Mouse (Mus musculus): ENCODE measurements around the gene Sugct. TPM values are rescaled to one million over a fixed set of nuclear protein-coding genes. Genes with fewer than 3 reads are reported as not detected.

The Sugct gene
- polyA plus RNA-seq, 1 experiment from 2014 or later = 2.1 TPM

DNA sequence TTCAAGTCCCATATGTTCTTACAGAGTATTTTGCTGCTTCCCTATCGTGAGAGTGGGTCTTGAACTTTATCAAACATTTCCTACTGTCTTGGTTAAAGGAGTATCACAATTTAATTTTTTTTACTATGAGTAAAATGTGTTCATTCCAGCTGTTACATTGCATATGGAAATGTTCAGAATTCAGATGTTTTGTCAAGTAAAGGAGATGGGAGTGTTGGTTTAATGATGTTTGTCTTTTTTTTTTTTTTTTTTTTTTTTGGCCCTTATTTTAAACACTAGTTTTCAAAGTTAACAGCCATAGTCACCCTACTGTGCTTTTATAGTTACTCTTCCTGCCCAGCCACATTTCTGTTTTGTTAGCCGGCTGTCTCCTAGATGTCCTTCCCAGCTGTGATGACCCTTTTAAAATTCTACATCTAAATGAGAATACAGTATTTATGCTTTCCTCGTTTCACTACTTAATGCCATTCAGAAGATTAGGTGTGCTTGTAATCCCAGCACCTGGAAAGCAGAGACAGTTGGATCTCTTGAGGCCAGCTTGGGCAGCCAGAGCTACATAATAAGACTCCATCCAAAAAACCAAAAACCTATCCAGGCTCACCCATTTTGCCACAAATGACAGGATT, 4.8 kb upstream of the Sugct start:
- Histone ChIP-seq H3K9ac (replicated peaks; ENCODE audit: low read length) (no peak overlapping the region), H3K9me3 (ENCODE audit: control insufficient read depth, low read length) (no peaks in the 10 kb centered on the region), H3K27me3 (ENCODE audit: control insufficient read depth, insufficient read depth, low read length) (no peaks in the 10 kb centered on the region), H3K4me3 (replicated peaks; ENCODE audit: low read depth, low read length) (no peak overlapping the region), H3K27ac (replicated peaks; ENCODE audit: low read depth, low read length) (no peak overlapping the region), H3K4me2 (ENCODE audit: low read length) (no peak overlapping the region), H3K4me1 (ENCODE audit: control insufficient read depth, insufficient read depth, low read length) (peaks cover 5% of the 10 kb centered on the region), H3K36me3 (ENCODE audit: control insufficient read depth, insufficient read depth, low read length) (no peaks in the 10 kb centered on the region)
- WGBS = 79% methylated on average over 3 of the region's 3 CpGs
- ATAC-seq (ENCODE audit: low FRiP score, low TSS enrichment) (no peak), DNase-seq (no peak)

DNA sequence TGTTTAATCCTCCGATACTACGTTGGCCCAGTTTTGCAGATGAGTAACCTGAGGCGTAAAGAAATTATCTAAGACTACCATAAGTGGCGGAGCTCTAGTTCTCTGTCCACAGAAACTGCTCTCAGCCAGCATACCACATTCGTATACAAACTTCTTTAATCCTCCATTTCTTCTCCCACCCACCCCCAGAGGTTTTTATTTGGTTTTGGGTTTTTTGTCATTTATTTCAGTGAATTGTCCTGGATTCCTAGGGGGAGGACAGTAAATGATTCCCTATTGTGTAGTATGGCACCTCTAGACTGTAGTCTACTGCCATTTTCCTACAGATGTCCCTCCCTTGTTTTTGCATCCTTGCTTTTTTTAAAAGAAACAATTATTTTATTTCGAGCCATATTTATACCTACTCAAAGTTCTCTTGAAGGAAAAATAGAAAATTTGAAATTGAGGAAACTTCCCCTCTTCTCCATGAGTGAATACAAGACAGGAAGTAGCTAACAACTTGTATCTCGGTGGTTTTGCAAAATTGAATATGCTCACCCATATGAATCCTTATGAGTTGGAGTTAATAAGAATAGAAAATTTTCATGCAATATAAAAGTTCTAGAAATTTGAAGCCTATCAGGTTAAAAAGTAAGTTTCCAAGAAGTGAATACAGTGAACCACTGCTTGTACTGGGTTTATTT, 686 bp upstream of the Sugct start:
- 18% methylated on average over 7 of the region's 7 CpGs for WGBS
- no peaks in the 10 kb centered on the region for H3K36me3 ChIP-seq (ENCODE audit: control insufficient read depth, insufficient read depth, low read length)
- peak overlapping the region; percentile 89; the same call in 1 of the 2 replicates for H3K27ac ChIP-seq (replicated peaks; ENCODE audit: low read depth, low read length)
- H3K27me3 ChIP-seq (ENCODE audit: control insufficient read depth, insufficient read depth, low read length) = no peaks in the 10 kb centered on the region
- peak overlapping the region; percentile 73 for H3K4me3 ChIP-seq (replicated peaks; ENCODE audit: low read depth, low read length)
- DNase-seq (peak; percentile 4), ATAC-seq (ENCODE audit: low FRiP score, low TSS enrichment) (no peak)
- peaks cover 5% of the 10 kb centered on the region for H3K4me1 ChIP-seq (ENCODE audit: control insufficient read depth, insufficient read depth, low read length)
- peak overlapping the region; percentile 78 for H3K4me2 ChIP-seq (ENCODE audit: low read length)
- peak overlapping the region; percentile 83 for H3K9ac ChIP-seq (replicated peaks; ENCODE audit: low read length)
- H3K9me3 ChIP-seq (ENCODE audit: control insufficient read depth, low read length) = no peaks in the 10 kb centered on the region

DNA sequence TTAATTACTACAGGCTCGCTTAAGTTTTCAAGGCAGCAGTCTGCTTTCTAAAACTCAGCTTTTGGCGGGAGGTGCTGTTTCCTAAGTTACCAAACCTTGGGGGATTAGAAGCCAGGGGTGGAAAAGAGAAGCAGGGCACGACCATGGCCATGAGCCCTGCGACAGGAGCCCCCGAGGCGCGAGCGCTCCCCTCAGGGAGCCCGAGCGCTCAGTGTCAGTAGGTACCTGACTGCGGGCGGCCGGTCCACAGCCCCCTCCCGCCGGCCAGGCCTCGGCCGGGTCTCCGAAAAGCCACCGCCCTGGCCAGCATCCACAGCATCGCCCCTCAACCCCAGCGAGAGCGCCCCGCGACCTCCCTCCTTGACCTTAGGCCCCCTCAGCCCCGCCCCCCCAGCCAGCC, 939 bp downstream of the Sugct start:
- DNase-seq = no peak
- ATAC-seq (ENCODE audit: low FRiP score, low TSS enrichment) = peak; percentile 82
- H3K4me2 ChIP-seq (ENCODE audit: low read length) = peak overlapping the region; percentile 68
- peaks cover 5% of the 10 kb centered on the region for H3K4me1 ChIP-seq (ENCODE audit: control insufficient read depth, insufficient read depth, low read length)
- peak overlapping the region; percentile 89 for H3K27ac ChIP-seq (replicated peaks; ENCODE audit: low read depth, low read length)
- peak overlapping the region; percentile 83; the same call in 1 of the 2 replicates for H3K9ac ChIP-seq (replicated peaks; ENCODE audit: low read length)
- no peaks in the 10 kb centered on the region for H3K9me3 ChIP-seq (ENCODE audit: control insufficient read depth, low read length)
- no peaks in the 10 kb centered on the region for H3K36me3 ChIP-seq (ENCODE audit: control insufficient read depth, insufficient read depth, low read length)
- 1% methylated on average over 24 of the region's 25 CpGs for WGBS
- H3K4me3 ChIP-seq (replicated peaks; ENCODE audit: low read depth, low read length) = peak overlapping the region; percentile 73
- no peaks in the 10 kb centered on the region for H3K27me3 ChIP-seq (ENCODE audit: control insufficient read depth, insufficient read depth, low read length)

DNA sequence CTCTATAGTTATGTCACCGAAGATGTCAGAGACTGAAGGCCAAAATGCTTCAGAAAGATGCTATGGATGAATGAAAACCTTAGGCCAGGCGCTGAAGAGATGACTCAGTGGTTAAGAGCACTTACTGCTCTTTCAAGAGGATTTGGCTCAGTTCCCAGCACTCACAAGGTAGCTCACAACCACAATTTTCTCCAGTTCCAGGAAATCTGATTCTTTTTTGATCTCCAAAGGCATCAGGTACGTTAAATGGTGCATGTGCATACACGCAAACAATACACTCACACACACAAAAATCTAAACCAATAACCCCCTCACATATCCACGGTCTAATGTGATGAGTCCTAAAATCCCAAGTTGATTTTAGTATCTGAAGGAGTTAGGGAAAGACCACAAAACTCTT, 1.5 kb downstream of the Sugct start:
- H3K4me2 ChIP-seq (ENCODE audit: low read length) = peak overlapping the region; percentile 68
- 0 out of 2 replicates have a peak overlapping the region, but pooled peaks have one; percentile 73 for H3K4me3 ChIP-seq (replicated peaks; ENCODE audit: low read depth, low read length)
- no peak overlapping the region for H3K9ac ChIP-seq (replicated peaks; ENCODE audit: low read length)
- H3K9me3 ChIP-seq (ENCODE audit: control insufficient read depth, low read length) = no peaks in the 10 kb centered on the region
- 74% methylated on average over 5 of the region's 5 CpGs for WGBS
- DNase-seq (peak; percentile 27), ATAC-seq (ENCODE audit: low FRiP score, low TSS enrichment) (no peak)
- no peaks in the 10 kb centered on the region for H3K36me3 ChIP-seq (ENCODE audit: control insufficient read depth, insufficient read depth, low read length)
- H3K27ac ChIP-seq (replicated peaks; ENCODE audit: low read depth, low read length) = no peak overlapping the region
- H3K4me1 ChIP-seq (ENCODE audit: control insufficient read depth, insufficient read depth, low read length) = peaks cover 5% of the 10 kb centered on the region
- H3K27me3 ChIP-seq (ENCODE audit: control insufficient read depth, insufficient read depth, low read length) = no peaks in the 10 kb centered on the region

DNA sequence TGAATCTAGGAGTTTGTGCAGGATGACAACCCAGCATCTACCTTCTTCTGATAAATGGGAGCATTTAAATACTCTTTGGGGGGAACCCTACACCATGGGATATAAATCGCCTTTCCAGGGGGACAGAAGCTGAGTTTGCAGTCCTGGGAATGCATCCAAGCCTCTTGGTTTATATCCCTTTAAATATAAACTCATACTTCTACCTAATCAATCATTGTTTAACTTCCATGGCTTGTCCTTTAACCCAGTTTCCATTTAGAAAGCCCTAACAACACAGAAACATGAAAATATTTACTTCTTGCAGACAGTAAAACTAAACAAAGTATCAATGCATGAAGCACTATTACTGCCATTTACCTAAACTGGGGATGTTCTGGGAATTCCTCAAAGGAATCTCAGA, 3.9 kb downstream of the Sugct start:
- ATAC-seq (ENCODE audit: low FRiP score, low TSS enrichment) (no peak), DNase-seq (no peak)
- no peaks in the 10 kb centered on the region for H3K27me3 ChIP-seq (ENCODE audit: control insufficient read depth, insufficient read depth, low read length)
- H3K9ac ChIP-seq (replicated peaks; ENCODE audit: low read length) = no peak overlapping the region
- no peaks in the 10 kb centered on the region for H3K9me3 ChIP-seq (ENCODE audit: control insufficient read depth, low read length)
- 76% methylated on average over 1 of the region's 1 CpGs for WGBS
- H3K4me3 ChIP-seq (replicated peaks; ENCODE audit: low read depth, low read length) = no peak overlapping the region
- H3K27ac ChIP-seq (replicated peaks; ENCODE audit: low read depth, low read length) = no peak overlapping the region
- H3K4me1 ChIP-seq (ENCODE audit: control insufficient read depth, insufficient read depth, low read length) = peaks cover 5% of the 10 kb centered on the region
- H3K4me2 ChIP-seq (ENCODE audit: low read length) = no peak overlapping the region
- no peaks in the 10 kb centered on the region for H3K36me3 ChIP-seq (ENCODE audit: control insufficient read depth, insufficient read depth, low read length)

DNA sequence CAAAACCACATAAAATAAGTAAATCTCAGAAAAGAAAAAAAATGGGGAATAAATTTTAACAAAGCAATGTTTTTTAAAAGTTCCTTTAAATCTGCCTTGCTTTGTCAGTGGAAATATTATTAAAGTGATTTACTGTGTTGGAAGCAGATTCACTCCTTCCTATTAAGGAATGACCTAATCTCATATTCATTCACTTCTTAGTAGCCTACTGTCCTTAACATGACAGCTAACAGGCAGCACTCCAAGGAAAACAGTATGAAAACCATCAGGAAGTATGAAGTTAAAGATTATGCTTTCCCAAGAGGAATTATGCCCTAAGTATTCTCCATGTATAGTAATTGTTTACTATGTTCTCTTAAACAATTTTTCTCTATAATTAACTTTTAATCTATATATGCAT, 4.7 kb downstream of the Sugct start:
- Histone ChIP-seq H3K4me3 (replicated peaks; ENCODE audit: low read depth, low read length) (no peak overlapping the region), H3K9me3 (ENCODE audit: control insufficient read depth, low read length) (no peaks in the 10 kb centered on the region)
- no peak for ATAC-seq (ENCODE audit: low FRiP score, low TSS enrichment)

DNA sequence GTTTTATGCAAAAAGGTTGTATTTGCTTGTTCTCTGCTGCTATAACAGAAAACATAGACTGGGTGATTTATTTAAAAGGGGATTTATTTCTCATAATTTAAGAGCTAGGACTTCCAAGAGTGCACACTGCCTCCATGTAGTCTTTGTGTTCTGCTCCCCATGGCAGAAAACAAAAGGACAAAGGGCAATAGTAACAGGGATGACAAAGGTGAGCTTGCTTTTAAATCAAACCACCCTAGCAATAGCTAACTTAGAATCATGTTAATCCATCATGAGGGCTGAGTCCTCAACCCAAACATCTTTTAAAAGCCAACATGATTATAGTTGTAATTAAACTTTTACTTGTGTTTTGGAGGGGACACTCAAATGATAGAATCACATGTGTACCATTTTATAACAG, 5.9 kb downstream of the Sugct start:
- ATAC-seq (ENCODE audit: low FRiP score, low TSS enrichment) (no peak), DNase-seq (no peak)
- no peak overlapping the region for H3K4me3 ChIP-seq (replicated peaks; ENCODE audit: low read depth, low read length)
- no peaks in the 10 kb centered on the region for H3K36me3 ChIP-seq (ENCODE audit: control insufficient read depth, insufficient read depth, low read length)
- no peaks in the 10 kb centered on the region for H3K9me3 ChIP-seq (ENCODE audit: control insufficient read depth, low read length)
- no peaks in the 10 kb centered on the region for H3K27me3 ChIP-seq (ENCODE audit: control insufficient read depth, insufficient read depth, low read length)
- H3K4me2 ChIP-seq (ENCODE audit: low read length) = no peak overlapping the region
- no peak overlapping the region for H3K9ac ChIP-seq (replicated peaks; ENCODE audit: low read length)
- H3K4me1 ChIP-seq (ENCODE audit: control insufficient read depth, insufficient read depth, low read length) = no peaks in the 10 kb centered on the region
- no peak overlapping the region for H3K27ac ChIP-seq (replicated peaks; ENCODE audit: low read depth, low read length)

More for the DNA sequence above, 4.7 kb downstream of the Sugct start:
- Histone ChIP-seq H3K27me3 (ENCODE audit: control insufficient read depth, insufficient read depth, low read length) (no peaks in the 10 kb centered on the region), H3K9ac (replicated peaks; ENCODE audit: low read length) (no peak overlapping the region), H3K36me3 (ENCODE audit: control insufficient read depth, insufficient read depth, low read length) (no peaks in the 10 kb centered on the region), H3K4me1 (ENCODE audit: control insufficient read depth, insufficient read depth, low read length) (no peaks in the 10 kb centered on the region), H3K4me2 (ENCODE audit: low read length) (no peak overlapping the region), H3K27ac (replicated peaks; ENCODE audit: low read depth, low read length) (no peak overlapping the region)
- no peak for DNase-seq

DNA sequence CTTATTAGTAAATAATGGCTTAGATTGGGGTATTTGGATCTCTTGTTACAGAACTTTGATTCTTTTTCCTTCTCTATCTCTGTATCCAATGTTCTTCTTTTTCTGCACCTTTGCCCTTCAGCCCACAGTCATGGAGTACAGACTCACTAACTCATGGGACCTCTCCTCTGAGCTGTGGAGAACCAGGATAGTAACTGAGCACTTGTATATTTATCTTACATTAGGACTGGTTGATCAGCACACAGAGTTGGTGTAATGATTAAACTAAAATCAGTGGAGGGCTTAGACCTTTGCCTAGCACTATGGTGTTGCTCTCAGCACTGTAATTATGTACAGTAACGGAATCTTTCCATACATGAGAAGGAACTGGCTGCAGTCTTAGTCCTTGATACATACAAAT, 24.2 kb downstream of the Sugct start:
- no peak overlapping the region for H3K27ac ChIP-seq (replicated peaks; ENCODE audit: low read depth, low read length)
- H3K27me3 ChIP-seq (ENCODE audit: control insufficient read depth, insufficient read depth, low read length) = no peaks in the 10 kb centered on the region
- no peaks in the 10 kb centered on the region for H3K9me3 ChIP-seq (ENCODE audit: control insufficient read depth, low read length)
- no peak overlapping the region for H3K4me3 ChIP-seq (replicated peaks; ENCODE audit: low read depth, low read length)
- no peak overlapping the region for H3K4me2 ChIP-seq (ENCODE audit: low read length)
- no peaks in the 10 kb centered on the region for H3K36me3 ChIP-seq (ENCODE audit: control insufficient read depth, insufficient read depth, low read length)
- no peaks in the 10 kb centered on the region for H3K4me1 ChIP-seq (ENCODE audit: control insufficient read depth, insufficient read depth, low read length)
- DNase-seq (no peak), ATAC-seq (ENCODE audit: low FRiP score, low TSS enrichment) (no peak)
- no peak overlapping the region for H3K9ac ChIP-seq (replicated peaks; ENCODE audit: low read length)
- WGBS = 85% methylated on average over 1 of the region's 1 CpGs

DNA sequence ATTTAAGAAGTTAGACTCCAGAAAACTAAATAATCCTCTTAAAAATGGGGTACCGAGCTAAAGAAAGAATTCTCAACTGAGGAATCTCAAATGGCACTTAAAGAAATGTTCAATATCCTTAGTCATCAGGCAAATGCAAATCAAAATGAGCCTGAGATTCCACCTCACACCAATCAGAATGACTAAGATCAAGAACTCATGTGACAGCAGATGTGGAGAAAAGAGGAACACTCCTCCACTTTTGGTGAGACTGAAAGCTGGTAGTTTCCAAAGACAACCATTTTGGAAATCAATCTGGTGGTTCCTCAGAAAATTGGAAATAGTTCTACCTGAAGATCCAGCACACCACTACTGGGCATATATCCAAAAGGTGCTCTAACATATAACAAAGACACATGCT, 28.0 kb downstream of the Sugct start:
- H3K9me3 ChIP-seq (ENCODE audit: control insufficient read depth, low read length) = no peaks in the 10 kb centered on the region
- H3K4me1 ChIP-seq (ENCODE audit: control insufficient read depth, insufficient read depth, low read length) = no peaks in the 10 kb centered on the region
- no peak overlapping the region for H3K4me3 ChIP-seq (replicated peaks; ENCODE audit: low read depth, low read length)
- WGBS = 90% methylated on average over 1 of the region's 1 CpGs
- no peaks in the 10 kb centered on the region for H3K36me3 ChIP-seq (ENCODE audit: control insufficient read depth, insufficient read depth, low read length)
- H3K4me2 ChIP-seq (ENCODE audit: low read length) = no peak overlapping the region
- DNase-seq = no peak
- H3K9ac ChIP-seq (replicated peaks; ENCODE audit: low read length) = no peak overlapping the region
- no peak for ATAC-seq (ENCODE audit: low FRiP score, low TSS enrichment)
- H3K27ac ChIP-seq (replicated peaks; ENCODE audit: low read depth, low read length) = no peak overlapping the region
- H3K27me3 ChIP-seq (ENCODE audit: control insufficient read depth, insufficient read depth, low read length) = no peaks in the 10 kb centered on the region

All from midbrain, embryonic 14.5 days (tissue).